Mouse (Mus musculus) B cell, adult (primary cell): ENCODE measurements around the gene Ccdc152. TPM values are rescaled to one million over a fixed set of nuclear protein-coding genes. Genes with fewer than 3 reads are reported as not detected.

Experiments used
- total RNA-seq: library from RNA; stranded (reverse); gene quantifications from 4 replicates; pipeline ENCODE4 v1.2.4, GENCODE M21; 2023; ENCODE audit not compliant: inconsistent age

The Ccdc152 gene
- not detected in 4 replicates for total RNA-seq

GRCm38 (mm10) chr15:3303426-3303825 is at the start of gene Ccdc152:
Gene Ccdc152 (minus strand): TSS chr15:3303526.

GRCm38 (mm10) chr15:3268247-3268646 is 35.1 kb downstream of the Ccdc152 start, which contains the start of gene Selenop:
Gene Selenop (plus strand): TSS chr15:3268547.

Other genes starting within 250 kb of the Ccdc152 start
- 44.8 to 55.6 TPM (median 46.7 TPM) in 4 replicates for gene Selenop, start 35.0 kb downstream of the Ccdc152 start, total RNA-seq